Mouse (Mus musculus): ENCODE measurements around the gene Capn5. TPM values are rescaled to one million over a fixed set of nuclear protein-coding genes. Genes with fewer than 3 reads are reported as not detected.

Gene Capn5
- polyA plus RNA-seq, 1 experiment from 2014 or later: 6.4 TPM

- H3K27ac ChIP-seq (ENCODE audit: low read depth, low read length): peak overlapping the region; percentile 36; the same call in 1 of the 2 replicates
- no peak overlapping the region for H3K4me2 ChIP-seq
- no peaks in the 10 kb centered on the region for H3K27me3 ChIP-seq (ENCODE audit: control insufficient read depth, insufficient read depth, low read length)
- no peak overlapping the region for H3K9ac ChIP-seq (ENCODE audit: low read depth, low read length)
- no peaks in the 10 kb centered on the region for H3K36me3 ChIP-seq (ENCODE audit: control insufficient read depth, insufficient read depth, low read length)
- no peak overlapping the region for H3K4me3 ChIP-seq (ENCODE audit: low read depth, low read length)
- WGBS (ENCODE audit: insufficient replicate concordance): 65% methylated on average over 7 of the region's 7 CpGs
- H3K4me1 ChIP-seq (ENCODE audit: control insufficient read depth, insufficient read depth, low read length): peaks cover 14% of the 10 kb centered on the region
- no peaks in the 10 kb centered on the region for H3K9me3 ChIP-seq (replicated peaks; ENCODE audit: control insufficient read depth, low read length)
- ATAC-seq (replicated peaks; ENCODE audit: insufficient number of reproducible peaks, low FRiP score, low TSS enrichment): no peak; the same call in 1 of the 2 replicates
Observed at GRCm38 (mm10) chr7:98085314-98085713, 92.8 kb downstream of the Capn5 start.

GRCm38 (mm10) chr7:98084541-98085293, 93.4 kb downstream of the Capn5 start:
- 31% methylated on average over 12 of the region's 12 CpGs for WGBS (ENCODE audit: insufficient replicate concordance)
- no peak overlapping the region for H3K4me3 ChIP-seq (ENCODE audit: low read depth, low read length)
- H3K27me3 ChIP-seq (ENCODE audit: control insufficient read depth, insufficient read depth, low read length): no peaks in the 10 kb centered on the region
- H3K9me3 ChIP-seq (replicated peaks; ENCODE audit: control insufficient read depth, low read length): no peaks in the 10 kb centered on the region
- ATAC-seq (replicated peaks; ENCODE audit: insufficient number of reproducible peaks, low FRiP score, low TSS enrichment): no peak; the same call in 1 of the 2 replicates
- H3K36me3 ChIP-seq (ENCODE audit: control insufficient read depth, insufficient read depth, low read length): no peaks in the 10 kb centered on the region
- peak overlapping the region; percentile 36 for H3K27ac ChIP-seq (ENCODE audit: low read depth, low read length)
- peak overlapping the region; percentile 17; the same call in 1 of the 2 replicates for H3K4me2 ChIP-seq
- peaks cover 14% of the 10 kb centered on the region for H3K4me1 ChIP-seq (ENCODE audit: control insufficient read depth, insufficient read depth, low read length)
- H3K9ac ChIP-seq (ENCODE audit: low read depth, low read length): peak overlapping the region; percentile 1; the same call in 1 of the 2 replicates

GRCm38 (mm10) chr7:98082376-98082775, 95.7 kb downstream of the Capn5 start:
- H3K27me3 ChIP-seq (ENCODE audit: control insufficient read depth, insufficient read depth, low read length): no peaks in the 10 kb centered on the region
- H3K27ac ChIP-seq (ENCODE audit: low read depth, low read length): no peak overlapping the region
- no peak overlapping the region for H3K9ac ChIP-seq (ENCODE audit: low read depth, low read length)
- H3K9me3 ChIP-seq (replicated peaks; ENCODE audit: control insufficient read depth, low read length): no peaks in the 10 kb centered on the region
- no peak overlapping the region for H3K4me2 ChIP-seq
- peaks cover 14% of the 10 kb centered on the region for H3K4me1 ChIP-seq (ENCODE audit: control insufficient read depth, insufficient read depth, low read length)
- no peaks in the 10 kb centered on the region for H3K36me3 ChIP-seq (ENCODE audit: control insufficient read depth, insufficient read depth, low read length)
- H3K4me3 ChIP-seq (ENCODE audit: low read depth, low read length): no peak overlapping the region
- no peak for ATAC-seq (replicated peaks; ENCODE audit: insufficient number of reproducible peaks, low FRiP score, low TSS enrichment)
- WGBS (ENCODE audit: insufficient replicate concordance): 31% methylated on average over 5 of the region's 5 CpGs

GRCm38 (mm10) chr7:98077453-98077852, 100.6 kb downstream of the Capn5 start:
- Histone ChIP-seq H3K9me3 (replicated peaks; ENCODE audit: control insufficient read depth, low read length) (no peaks in the 10 kb centered on the region), H3K9ac (ENCODE audit: low read depth, low read length) (no peak overlapping the region; the same call in 1 of the 2 replicates), H3K4me2 (no peak overlapping the region), H3K36me3 (ENCODE audit: control insufficient read depth, insufficient read depth, low read length) (no peaks in the 10 kb centered on the region), H3K4me1 (ENCODE audit: control insufficient read depth, insufficient read depth, low read length) (no peaks in the 10 kb centered on the region), H3K4me3 (ENCODE audit: low read depth, low read length) (no peak overlapping the region), H3K27me3 (ENCODE audit: control insufficient read depth, insufficient read depth, low read length) (no peaks in the 10 kb centered on the region), H3K27ac (ENCODE audit: low read depth, low read length) (no peak overlapping the region)
- ATAC-seq (replicated peaks; ENCODE audit: insufficient number of reproducible peaks, low FRiP score, low TSS enrichment): no peak
- 69% methylated on average over 11 of the region's 11 CpGs for WGBS (ENCODE audit: insufficient replicate concordance)

- Histone ChIP-seq H3K36me3 (ENCODE audit: control insufficient read depth, insufficient read depth, low read length) (no peaks in the 10 kb centered on the region), H3K9ac (ENCODE audit: low read depth, low read length) (no peak overlapping the region), H3K27me3 (ENCODE audit: control insufficient read depth, insufficient read depth, low read length) (no peaks in the 10 kb centered on the region), H3K4me2 (no peak overlapping the region), H3K4me1 (ENCODE audit: control insufficient read depth, insufficient read depth, low read length) (no peaks in the 10 kb centered on the region), H3K27ac (ENCODE audit: low read depth, low read length) (no peak overlapping the region), H3K4me3 (ENCODE audit: low read depth, low read length) (no peak overlapping the region), H3K9me3 (replicated peaks; ENCODE audit: control insufficient read depth, low read length) (no peaks in the 10 kb centered on the region)
- ATAC-seq (replicated peaks; ENCODE audit: insufficient number of reproducible peaks, low FRiP score, low TSS enrichment): no peak; the same call in 1 of the 2 replicates
- 25% methylated on average over 5 of the region's 5 CpGs for WGBS (ENCODE audit: insufficient replicate concordance)
Observed at GRCm38 (mm10) chr7:98071620-98072019, 106.5 kb downstream of the Capn5 start.

Other genes with a start within 250 kb of the Capn5 start
- 8.4 and 11.9 TPM in 2 replicates for gene Myo7a, start 58.8 kb downstream of the Capn5 start, polyA plus RNA-seq (2014; fragmentation: Nextera tagmentation; extraction: Ambion mirVana)
- gene Omp, start 32.8 kb downstream of the Capn5 start, polyA plus RNA-seq (2014; fragmentation: Nextera tagmentation; extraction: Ambion mirVana): 0.37 and 0.47 TPM in 2 replicates
- 0.21 TPM in 1 of 2 replicates, not detected in the other for gene B3gnt6, start 21.2 kb upstream of the Capn5 start, polyA plus RNA-seq (2014; fragmentation: Nextera tagmentation; extraction: Ambion mirVana)
- gene Acer3, start 142.9 kb upstream of the Capn5 start, polyA plus RNA-seq (2014; fragmentation: Nextera tagmentation; extraction: Ambion mirVana): 23.8 and 26.0 TPM in 2 replicates
- 6.4 and 6.8 TPM in 2 replicates for gene Tsku, start 183.1 kb upstream of the Capn5 start, polyA plus RNA-seq (2014; fragmentation: Nextera tagmentation; extraction: Ambion mirVana)